Mouse (Mus musculus) CH12.LX (cell line): ENCODE measurements at regions not wholly inside any gene's neighbourhood (a gene's known extent, or its start where the extent isn't known, plus 50 kb on each side); places are given as distances from the start of the nearest gene placed in this dataset.

ENCODE experiments used
- DNase-seq: peaks from one replicate; pipeline ENCODE4 v3.0.0-alpha.2; 2013; ENCODE audit errors: extremely low read depth
- H3K27ac ChIP-seq: 2 replicates; pipeline ENCODE4 v1.5.1; 2012; ENCODE audit warnings: low read depth, mild to moderate bottlenecking, control low read depth, moderate library complexity; ENCODE audit not compliant: insufficient read depth
- H3K27me3 ChIP-seq: replicated peaks from 2 replicates; pipeline ENCODE3; 2012; ENCODE audit warnings: inconsistent platforms
- H3K36me3 ChIP-seq, 2 experiments: replicated peaks in 1 of 2; 2 replicates each; pipeline versions ENCODE3 to v1.6.1; 2012; ENCODE audit warnings: inconsistent platforms in 1 of 2, low read length in 1 of 2, mild to moderate bottlenecking in 1 of 2, mixed read lengths in 1 of 2, moderate library complexity in 1 of 2; ENCODE audit not compliant: control insufficient read depth in 1 of 2, insufficient read depth in 1 of 2
- H3K4me1 ChIP-seq, 2 experiments: 2 replicates each; pipeline ENCODE4 v1.6.1; 2012; ENCODE audit warnings: inconsistent platforms in 1 of 2, moderate library complexity in 1 of 2; ENCODE audit not compliant: insufficient read depth in 2 of 2, control insufficient read depth in 1 of 2
- H3K4me2 ChIP-seq: 2 replicates; pipeline ENCODE4 v1.6.1; 2012; ENCODE audit warnings: low read depth, mild to moderate bottlenecking, control low read depth; ENCODE audit not compliant: poor library complexity, insufficient read depth, severe bottlenecking
- H3K4me3 ChIP-seq, 3 experiments: fragments of 150-350 bp in 1 of 3; sonication (generic) in 1 of 3; replicated peaks in 1 of 3; 2 replicates each; pipeline versions ENCODE3 to v1.5.1; 2011 to 2012; ENCODE audit warnings: low read depth in 2 of 3, low read length in 2 of 3, mild to moderate bottlenecking in 2 of 3, moderate library complexity in 2 of 3, control low read depth in 1 of 3, improper control_type of control experiment in 1 of 3, inconsistent platforms in 1 of 3, mixed read lengths in 1 of 3; ENCODE audit not compliant: poor library complexity in 1 of 3
- H3K79me2 ChIP-seq: replicated peaks from 2 replicates; pipeline ENCODE4 v1.6.1; 2012; ENCODE audit warnings: mild to moderate bottlenecking, moderate library complexity; ENCODE audit not compliant: control insufficient read depth, poor library complexity, insufficient read depth, severe bottlenecking; ENCODE audit errors: extremely low read depth
- H3K9ac ChIP-seq: 2 replicates; pipeline ENCODE4 v1.6.1; 2012; ENCODE audit warnings: low read depth, mild to moderate bottlenecking, control low read depth, moderate library complexity; ENCODE audit not compliant: insufficient read depth
- H3K9me3 ChIP-seq: replicated peaks from 2 replicates; pipeline ENCODE3; 2012; ENCODE audit warnings: low read length, inconsistent platforms, mixed read lengths
- BHLHE40 ChIP-seq: IDR thresholded peaks from 2 replicates; pipeline ENCODE4 v1.6.1; 2011; ENCODE audit warnings: mild to moderate bottlenecking, low read depth, low read length, improper control_type of control experiment
- E2F4 ChIP-seq: IDR thresholded peaks from 2 replicates; pipeline ENCODE4 v1.6.1; 2011; ENCODE audit warnings: low read depth, low read length, improper control_type of control experiment; ENCODE audit not compliant: insufficient replicate concordance
- ELF1 ChIP-seq: IDR thresholded peaks from 2 replicates; pipeline ENCODE4 v1.6.1; 2014; ENCODE audit warnings: low read depth, mild to moderate bottlenecking, inconsistent platforms, low read length, improper control_type of control experiment
- ETS1 ChIP-seq: conservative IDR thresholded peaks from 2 replicates; pipeline ENCODE4 v1.6.1; 2012; ENCODE audit warnings: low read depth, mild to moderate bottlenecking, inconsistent platforms, low read length, improper control_type of control experiment, moderate library complexity
- HCFC1 ChIP-seq: IDR thresholded peaks from 2 replicates; pipeline ENCODE4 v1.6.1; 2012; ENCODE audit warnings: low read depth, mild to moderate bottlenecking, inconsistent platforms, low read length, improper control_type of control experiment
- JUND ChIP-seq: conservative IDR thresholded peaks from 2 replicates; pipeline ENCODE4 v1.6.1; 2011; ENCODE audit warnings: low read depth, low read length, improper control_type of control experiment
- KAT2A ChIP-seq: IDR thresholded peaks from 2 replicates; pipeline ENCODE4 v1.6.1; 2012; ENCODE audit warnings: low read length, improper control_type of control experiment, inconsistent platforms; ENCODE audit not compliant: insufficient replicate concordance
- MEF2A ChIP-seq: IDR thresholded peaks from 2 replicates; pipeline ENCODE4 v1.6.1; 2014; ENCODE audit warnings: low read depth, mild to moderate bottlenecking, inconsistent platforms, low read length, improper control_type of control experiment, borderline replicate concordance
- MXI1 ChIP-seq: IDR thresholded peaks from 2 replicates; pipeline ENCODE4 v1.6.1; 2011; ENCODE audit warnings: mild to moderate bottlenecking, low read depth, low read length, improper control_type of control experiment
- MYC ChIP-seq: IDR thresholded peaks from 2 replicates; pipeline ENCODE4 v1.6.1; 2011; ENCODE audit warnings: low read depth, mild to moderate bottlenecking, improper control_type of control experiment, low read length
- POLR2A ChIP-seq: IDR thresholded peaks from 2 replicates; pipeline ENCODE4 v1.6.1; 2011; ENCODE audit warnings: low read depth, mild to moderate bottlenecking, improper control_type of control experiment, low read length
- POLR2AphosphoS2 ChIP-seq: IDR thresholded peaks from 2 replicates; pipeline ENCODE4 v1.6.1; 2011; ENCODE audit warnings: low read depth, low read length, improper control_type of control experiment
- RAD21 ChIP-seq: IDR thresholded peaks from 2 replicates; pipeline ENCODE4 v1.6.1; 2011; ENCODE audit warnings: low read depth, mild to moderate bottlenecking, low read length, improper control_type of control experiment, moderate library complexity
- SMC3 ChIP-seq: IDR thresholded peaks from 2 replicates; pipeline ENCODE4 v1.6.1; 2011; ENCODE audit warnings: low read depth, low read length, improper control_type of control experiment
- TBP ChIP-seq: conservative IDR thresholded peaks from 2 replicates; pipeline ENCODE4 v1.6.1; 2011; ENCODE audit warnings: low read depth, low read length, improper control_type of control experiment
- TCF12 ChIP-seq: IDR thresholded peaks from 2 replicates; pipeline ENCODE4 v1.6.1; 2014; ENCODE audit warnings: low read depth, mild to moderate bottlenecking, inconsistent platforms, low read length, improper control_type of control experiment
- UBTF ChIP-seq: IDR thresholded peaks from 2 replicates; pipeline ENCODE4 v1.6.1; 2012; ENCODE audit warnings: low read depth, mild to moderate bottlenecking, inconsistent platforms, low read length, improper control_type of control experiment, moderate library complexity
- USF1 ChIP-seq: IDR thresholded peaks from 2 replicates; pipeline ENCODE4 v1.6.1; 2014; ENCODE audit warnings: low read depth, mild to moderate bottlenecking, inconsistent platforms, low read length, improper control_type of control experiment
- USF2 ChIP-seq: conservative IDR thresholded peaks from 2 replicates; pipeline ENCODE4 v1.6.1; 2011; ENCODE audit warnings: low read depth, low read length, improper control_type of control experiment
- ZC3H11A ChIP-seq: IDR thresholded peaks from 2 replicates; pipeline ENCODE4 v1.6.1; 2012; ENCODE audit warnings: low read depth, mild to moderate bottlenecking, inconsistent platforms, low read length, improper control_type of control experiment
- ZMIZ1 ChIP-seq: IDR thresholded peaks from 2 replicates; pipeline ENCODE4 v1.6.1; 2012; ENCODE audit warnings: low read depth, mild to moderate bottlenecking, inconsistent platforms, low read length, improper control_type of control experiment
- ZNF384 ChIP-seq: IDR thresholded peaks from 2 replicates; pipeline ENCODE4 v1.6.1; 2012; ENCODE audit warnings: low read depth, low read length, improper control_type of control experiment, inconsistent platforms
- dilution Hi-C: fragments of 300-500 bp; cut with MboI; formaldehyde crosslinking; loops from 2 replicates; pipeline ENCODE4 v1.14.3; 2020; ENCODE audit warnings: low sequenced_read_pairs; ENCODE audit not compliant: extremely low pct_unique_long_range_greater_than_20kb, extremely low pct_ligation_motif_present
- in situ Hi-C: fragments of 300-500 bp; cut with MboI; formaldehyde crosslinking; loops from 3 replicates; pipeline ENCODE4 v1.14.3; 2019; ENCODE audit warnings: low sequenced_read_pairs, low pct_ligation_motif_present, low pct_unique_long_range_greater_than_20kb, mixed read lengths

DNA sequence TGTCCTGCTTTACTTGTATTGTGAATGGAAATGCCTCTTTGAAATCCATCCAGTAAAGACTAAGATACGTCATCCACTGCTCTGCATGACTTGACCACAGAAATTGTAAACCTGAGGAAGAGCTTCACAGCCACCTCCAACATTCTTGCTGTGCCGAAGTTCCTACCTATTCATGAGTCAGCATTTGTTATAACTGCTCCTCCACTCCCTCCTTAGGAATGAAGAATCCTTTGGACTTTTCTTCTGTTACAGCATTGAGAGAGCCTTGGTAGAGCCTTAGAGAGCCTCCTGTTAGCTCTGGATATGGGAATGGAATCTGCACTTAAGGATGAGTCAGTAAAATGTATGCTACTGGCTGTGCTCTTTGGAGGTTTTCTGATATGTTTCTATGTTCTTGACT, 750.5 kb upstream of the Gcfc2 start:
- TF ChIP-seq MEF2A (no peak), ELF1 (no peak), KAT2A (no peak), ZC3H11A (no peak), TBP (no peak), MYC (no peak), ETS1 (no peak), MXI1 (no peak), RAD21 (no peak), ZNF384 (no peak), USF2 (no peak), SMC3 (no peak), BHLHE40 (no peak), E2F4 (no peak)
- dilution Hi-C loops = no loop called here

GRCm38 (mm10) chr6:81190218-81190617, 733.3 kb upstream of the Gcfc2 start:
- H3K36me3 ChIP-seq = no peaks in the 10 kb centered on the region
- H3K27ac ChIP-seq = no peak overlapping the region
- H3K4me2 ChIP-seq = no peak overlapping the region
- H3K79me2 ChIP-seq = no peaks in the 10 kb centered on the region
- TF ChIP-seq JUND (no peak), POLR2A (no peak), RAD21 (no peak), ZMIZ1 (no peak), USF1 (no peak), MEF2A (no peak), POLR2AphosphoS2 (no peak), MXI1 (no peak), E2F4 (no peak), TCF12 (no peak), ZC3H11A (no peak), SMC3 (no peak), ETS1 (no peak), USF2 (no peak), ELF1 (no peak), TBP (no peak), MYC (no peak), HCFC1 (no peak), UBTF (no peak)
- no peak overlapping the region for H3K4me3 ChIP-seq
- dilution Hi-C loops (no loop called here), in situ Hi-C loops (no loop called here)
- H3K9ac ChIP-seq = no peak overlapping the region
- DNase-seq = no peak
- H3K27me3 ChIP-seq = no peaks in the 10 kb centered on the region
- H3K4me1 ChIP-seq = no peaks in the 10 kb centered on the region
- peaks cover 29% of the 10 kb centered on the region for H3K9me3 ChIP-seq

More for the DNA sequence above, 750.5 kb upstream of the Gcfc2 start:
- no peaks in the 10 kb centered on the region for H3K4me1 ChIP-seq
- H3K9me3 ChIP-seq = peaks cover 29% of the 10 kb centered on the region
- in situ Hi-C loops = no loop called here
- no peak for DNase-seq
- no peaks in the 10 kb centered on the region for H3K27me3 ChIP-seq
- no peak overlapping the region for H3K9ac ChIP-seq
- H3K4me2 ChIP-seq = no peak overlapping the region
- H3K27ac ChIP-seq = no peak overlapping the region
- H3K36me3 ChIP-seq = no peaks in the 10 kb centered on the region
- H3K79me2 ChIP-seq = no peaks in the 10 kb centered on the region
- no peak overlapping the region for H3K4me3 ChIP-seq
